Mouse (Mus musculus) MEL (cell line): ENCODE results near the gene Ghr.

Experiments used
- POLR2A ChIP-seq, 2 experiments: IDR thresholded peaks; 2 replicates each; pipeline ENCODE4 v1.6.1; 2011 to 2012; ENCODE audit warnings: low read length in 2 of 2, mild to moderate bottlenecking in 2 of 2, control low read depth in 1 of 2, improper control_type of control experiment in 1 of 2, low read depth in 1 of 2, moderate library complexity in 1 of 2; ENCODE audit not compliant: control insufficient read depth in 1 of 2, insufficient read depth in 1 of 2, poor library complexity in 1 of 2
- ZC3H11A ChIP-seq: IDR thresholded peaks from 2 replicates; pipeline ENCODE4 v1.6.1; 2012; ENCODE audit warnings: low read depth, mild to moderate bottlenecking, inconsistent platforms, low read length, improper control_type of control experiment

DNA sequence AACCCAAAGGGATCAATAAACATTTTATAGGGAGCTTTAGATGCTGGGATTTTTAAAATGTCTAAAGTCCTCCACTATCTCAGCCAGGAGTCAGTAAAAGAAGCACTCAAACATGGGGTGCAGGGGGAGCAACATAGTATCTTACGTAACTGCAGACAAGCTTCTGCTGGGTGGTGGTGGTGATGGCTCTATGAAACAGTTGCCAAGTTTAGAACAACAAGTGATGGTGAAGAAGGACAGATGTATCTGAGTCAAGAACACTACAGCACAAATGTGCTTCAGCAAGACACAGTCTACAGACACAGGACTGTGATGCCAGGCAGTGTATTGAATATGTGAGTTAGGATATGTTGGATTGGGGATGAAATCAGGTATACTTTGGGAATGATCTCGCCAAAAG is 187.1 kb downstream of the Ghr start:
- TF ChIP-seq ZC3H11A = no peak
- TF ChIP-seq POLR2A (IDR thresholded peaks at IDR 0.05; ENCODE audit: control insufficient read depth in 1 of 2, insufficient read depth in 1 of 2, low read depth in 1 of 2, low read length in 2 of 2, poor library complexity in 1 of 2) = no peak
